Mouse (Mus musculus): ENCODE results near the gene Ceacam19. TPM values are rescaled to one million over a fixed set of nuclear protein-coding genes. Genes with fewer than 3 reads are reported as not detected.

The Ceacam19 gene
- polyA plus RNA-seq, 1 experiment from 2014 or later: not detected

DNA sequence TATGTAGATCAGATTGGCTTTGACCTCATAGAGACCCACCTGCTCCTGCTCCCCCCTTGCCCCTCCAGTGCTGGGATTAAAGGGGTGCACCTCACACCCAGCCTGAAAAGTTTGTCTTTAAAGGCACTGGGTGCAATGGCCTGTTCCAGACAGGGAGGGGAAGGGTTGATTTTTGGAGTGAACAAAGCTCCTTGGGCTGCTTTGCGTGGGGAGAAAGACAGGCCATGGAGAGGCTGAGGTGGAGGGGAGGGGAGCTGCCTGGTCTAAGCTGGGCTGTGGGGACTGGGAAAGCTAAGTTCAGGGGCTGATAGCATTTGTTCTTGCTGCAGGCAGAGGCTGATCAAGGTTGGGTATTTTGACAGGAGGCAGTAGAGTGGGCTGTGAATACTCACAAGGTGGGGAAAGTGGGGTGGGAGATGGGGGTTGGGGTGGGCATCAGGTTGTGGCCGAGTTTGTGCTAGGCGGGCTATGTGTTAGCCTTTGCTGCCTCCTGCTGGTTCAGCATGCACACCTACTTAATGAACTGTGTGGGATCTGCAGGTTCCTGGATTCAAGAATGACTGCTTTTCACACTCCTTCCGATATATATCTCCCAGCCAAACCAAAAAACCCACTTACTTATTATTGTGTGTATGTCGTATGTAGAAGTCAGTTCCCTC lies 15.7 kb downstream of the Ceacam19 start:
- 27% methylated on average over 5 of the region's 5 CpGs for WGBS (ENCODE audit: insufficient replicate concordance)
- no peaks in the 10 kb centered on the region for H3K36me3 ChIP-seq (replicated peaks; ENCODE audit: insufficient read depth, low read length)
- TF ChIP-seq CTCF (IDR thresholded peaks at IDR 0.05; ENCODE audit: low read depth) (peak; percentile 70), EP300 (IDR thresholded peaks at IDR 0.05; ENCODE audit: low read depth) (no peak)
- H3K4me1 ChIP-seq (ENCODE audit: insufficient read depth): peaks cover 20% of the 10 kb centered on the region
- no peak overlapping the region for H3K9ac ChIP-seq (replicated peaks)
- ATAC-seq: no peak
- H3K4me2 ChIP-seq (ENCODE audit: low read depth, low read length): no peak overlapping the region
- no peaks in the 10 kb centered on the region for H3K27me3 ChIP-seq (ENCODE audit: insufficient read depth, low read length)
- no peaks in the 10 kb centered on the region for H3K9me3 ChIP-seq (ENCODE audit: low read length)
- H3K4me3 ChIP-seq (ENCODE audit: low read depth, low read length): no peak overlapping the region
- H3K27ac ChIP-seq (ENCODE audit: low read depth): peak overlapping the region; percentile 49; the same call in 1 of the 2 replicates
- peak; percentile 64 for DNase-seq

- H3K9me3 ChIP-seq (ENCODE audit: low read length): no peaks in the 10 kb centered on the region
- TF ChIP-seq CTCF (IDR thresholded peaks at IDR 0.05; ENCODE audit: low read depth): no peak
- no peak for TF ChIP-seq EP300 (IDR thresholded peaks at IDR 0.05; ENCODE audit: low read depth)
- ATAC-seq (peak; percentile 51), DNase-seq (peak; percentile 47)
- peak overlapping the region; percentile 26; the same call in 1 of the 2 replicates for H3K9ac ChIP-seq (replicated peaks)
- peak overlapping the region; percentile 77 for H3K27ac ChIP-seq (ENCODE audit: low read depth)
- H3K4me3 ChIP-seq (ENCODE audit: low read depth, low read length): no peak overlapping the region; the same call in 1 of the 2 replicates
- H3K4me2 ChIP-seq (ENCODE audit: low read depth, low read length): peak overlapping the region; percentile 27; the same call in 1 of the 2 replicates
- WGBS (ENCODE audit: insufficient replicate concordance): 20% methylated on average over 10 of the region's 10 CpGs
- H3K4me1 ChIP-seq (ENCODE audit: insufficient read depth): peaks cover 14% of the 10 kb centered on the region
- no peaks in the 10 kb centered on the region for H3K27me3 ChIP-seq (ENCODE audit: insufficient read depth, low read length)
- no peaks in the 10 kb centered on the region for H3K36me3 ChIP-seq (replicated peaks; ENCODE audit: insufficient read depth, low read length)
These were observed 16.6 kb downstream of the Ceacam19 start for GRCm38 (mm10) chr7:19871137-19871621.

DNA sequence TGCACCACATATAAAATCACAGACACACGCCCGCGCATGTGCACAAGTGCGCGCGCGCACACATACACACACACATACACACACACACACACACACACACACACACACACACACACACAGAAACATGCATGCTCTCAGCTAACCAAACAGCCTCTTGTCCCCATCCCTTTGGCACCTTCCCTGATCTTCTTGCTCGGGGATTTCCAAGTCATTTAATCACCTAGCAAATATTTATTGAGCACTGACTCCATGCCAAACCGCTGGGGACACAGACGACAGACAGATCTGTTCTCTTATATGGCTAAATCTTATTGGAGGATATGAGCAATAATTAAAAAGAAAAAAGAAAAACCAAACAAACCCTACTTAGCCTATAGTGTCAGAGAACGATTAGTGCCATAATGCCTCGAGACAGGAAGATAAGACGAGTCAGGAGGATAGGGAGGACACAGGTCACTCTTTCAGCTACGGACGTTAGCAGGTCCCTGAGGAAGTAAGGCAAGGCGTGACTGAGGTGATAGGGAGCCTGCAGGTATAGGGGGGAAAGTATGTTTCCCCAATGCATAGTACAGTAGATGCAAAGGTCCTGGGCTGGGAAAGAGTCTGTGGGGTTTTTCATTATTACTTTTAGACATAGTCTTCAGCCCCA lies 19.9 kb downstream of the Ceacam19 start:
- H3K4me3 ChIP-seq (ENCODE audit: low read depth, low read length): no peak overlapping the region
- H3K27me3 ChIP-seq (ENCODE audit: insufficient read depth, low read length): no peaks in the 10 kb centered on the region
- no peaks in the 10 kb centered on the region for H3K9me3 ChIP-seq (ENCODE audit: low read length)
- no peak for TF ChIP-seq CTCF (IDR thresholded peaks at IDR 0.05; ENCODE audit: low read depth)
- ATAC-seq (no peak), DNase-seq (no peak)
- H3K9ac ChIP-seq (replicated peaks): no peak overlapping the region
- H3K4me1 ChIP-seq (ENCODE audit: insufficient read depth): peaks cover 9% of the 10 kb centered on the region
- WGBS (ENCODE audit: insufficient replicate concordance): 69% methylated on average over 16 of the region's 16 CpGs
- no peak overlapping the region for H3K27ac ChIP-seq (ENCODE audit: low read depth)
- H3K4me2 ChIP-seq (ENCODE audit: low read depth, low read length): no peak overlapping the region
- H3K36me3 ChIP-seq (replicated peaks; ENCODE audit: insufficient read depth, low read length): no peaks in the 10 kb centered on the region

- Histone ChIP-seq H3K36me3 (replicated peaks; ENCODE audit: insufficient read depth, low read length) (no peaks in the 10 kb centered on the region), H3K4me3 (ENCODE audit: low read depth, low read length) (no peak overlapping the region), H3K9me3 (ENCODE audit: low read length) (no peaks in the 10 kb centered on the region), H3K27ac (ENCODE audit: low read depth) (peak overlapping the region; percentile 42; the same call in 1 of the 2 replicates), H3K4me2 (ENCODE audit: low read depth, low read length) (no peak overlapping the region), H3K27me3 (ENCODE audit: insufficient read depth, low read length) (no peaks in the 10 kb centered on the region), H3K4me1 (ENCODE audit: insufficient read depth) (peaks cover 5% of the 10 kb centered on the region), H3K9ac (replicated peaks) (no peak overlapping the region; the same call in 1 of the 2 replicates)
- ATAC-seq (no peak), DNase-seq (no peak)
- TF ChIP-seq EP300 (IDR thresholded peaks at IDR 0.05; ENCODE audit: low read depth) (no peak), CTCF (IDR thresholded peaks at IDR 0.05; ENCODE audit: low read depth) (no peak)
- 54% methylated on average over 6 of the region's 6 CpGs for WGBS (ENCODE audit: insufficient replicate concordance)
These were observed 21.3 kb downstream of the Ceacam19 start for GRCm38 (mm10) chr7:19866490-19866889.

DNA sequence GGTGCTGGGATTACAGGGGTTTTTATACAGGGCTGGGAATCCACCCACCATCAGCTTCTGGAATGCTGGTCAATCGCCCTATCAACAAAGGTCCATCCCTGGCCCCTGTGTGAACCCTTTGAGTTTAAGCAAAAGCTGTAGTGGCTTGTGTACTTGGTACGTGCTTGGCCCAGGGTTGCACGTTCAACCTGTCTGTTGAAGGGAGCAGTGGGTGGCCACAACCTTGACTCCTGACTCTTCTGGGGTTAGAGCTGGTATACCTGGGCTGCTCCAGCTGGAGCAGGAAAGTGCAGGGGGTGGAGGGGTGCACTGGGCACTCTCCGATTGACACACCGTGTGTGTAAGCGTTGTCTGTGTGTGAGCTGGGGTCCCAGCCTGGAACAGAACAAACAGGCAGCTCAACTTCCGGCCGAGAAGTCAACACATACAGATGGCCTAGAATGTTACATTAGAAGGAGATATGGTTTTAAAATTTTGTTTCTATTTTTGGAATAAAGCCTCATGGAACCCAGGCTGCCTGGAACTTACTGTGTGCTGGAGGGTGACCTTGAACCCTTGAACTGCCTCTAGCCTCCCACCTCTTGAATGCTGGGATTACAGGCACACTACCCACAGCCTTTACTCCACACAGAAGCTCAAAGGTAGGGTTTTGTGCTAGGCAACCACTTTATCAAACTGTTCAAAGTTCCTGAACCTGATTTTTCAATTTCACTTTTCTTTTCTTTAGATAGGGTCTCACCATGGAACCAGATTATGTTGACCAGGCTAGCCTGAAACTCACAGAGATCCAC lies 22.3 kb downstream of the Ceacam19 start:
- peak overlapping the region; percentile 42; the same call in 1 of the 2 replicates for H3K27ac ChIP-seq (ENCODE audit: low read depth)
- H3K4me1 ChIP-seq (ENCODE audit: insufficient read depth): no peaks in the 10 kb centered on the region; the same call in 1 of the 2 replicates
- ATAC-seq (peak; percentile 73), DNase-seq (no peak)
- no peaks in the 10 kb centered on the region for H3K36me3 ChIP-seq (replicated peaks; ENCODE audit: insufficient read depth, low read length)
- H3K9me3 ChIP-seq (ENCODE audit: low read length): no peaks in the 10 kb centered on the region
- no peaks in the 10 kb centered on the region for H3K27me3 ChIP-seq (ENCODE audit: insufficient read depth, low read length)
- TF ChIP-seq CTCF (IDR thresholded peaks at IDR 0.05; ENCODE audit: low read depth) (no peak), EP300 (IDR thresholded peaks at IDR 0.05; ENCODE audit: low read depth) (no peak)
- no peak overlapping the region for H3K9ac ChIP-seq (replicated peaks)
- H3K4me3 ChIP-seq (ENCODE audit: low read depth, low read length): no peak overlapping the region
- WGBS (ENCODE audit: insufficient replicate concordance): 50% methylated on average over 8 of the region's 8 CpGs
- H3K4me2 ChIP-seq (ENCODE audit: low read depth, low read length): no peak overlapping the region

GRCm38 (mm10) chr7:19864241-19864640 lies 23.5 kb downstream of the Ceacam19 start:
- no peaks in the 10 kb centered on the region for H3K36me3 ChIP-seq (replicated peaks; ENCODE audit: insufficient read depth, low read length)
- H3K27me3 ChIP-seq (ENCODE audit: insufficient read depth, low read length): no peaks in the 10 kb centered on the region
- no peak overlapping the region for H3K9ac ChIP-seq (replicated peaks)
- no peaks in the 10 kb centered on the region for H3K4me1 ChIP-seq (ENCODE audit: insufficient read depth)
- TF ChIP-seq CTCF (IDR thresholded peaks at IDR 0.05; ENCODE audit: low read depth) (no peak), EP300 (IDR thresholded peaks at IDR 0.05; ENCODE audit: low read depth) (no peak)
- H3K27ac ChIP-seq (ENCODE audit: low read depth): no peak overlapping the region
- H3K9me3 ChIP-seq (ENCODE audit: low read length): no peaks in the 10 kb centered on the region
- ATAC-seq: no peak
- no peak overlapping the region for H3K4me2 ChIP-seq (ENCODE audit: low read depth, low read length)
- H3K4me3 ChIP-seq (ENCODE audit: low read depth, low read length): no peak overlapping the region
- no peak for DNase-seq
- 41% methylated on average over 2 of the region's 2 CpGs for WGBS (ENCODE audit: insufficient replicate concordance)

Data from liver, postnatal 0 days (tissue).